Mouse (Mus musculus): Measurements from ENCODE around the gene Cyp8b1.

Cyp8b1 gene

GRCm38 (mm10) chr9:121916102-121916501 is at the start of gene Cyp8b1:
Cyp8b1 (minus strand) TSS chr9:121916305.
- DNase-seq, result no peak

GRCm38 (mm10) chr9:121964941-121965340 is 48.8 kb upstream of the Cyp8b1 start:
- no peak for DNase-seq

- no peak for DNase-seq
These were observed 44.0 kb upstream of the Cyp8b1 start for GRCm38 (mm10) chr9:121959966-121960635.

- no peak for DNase-seq
These were observed 36.5 kb upstream of the Cyp8b1 start for GRCm38 (mm10) chr9:121952596-121952995.

- no peak for DNase-seq
These were observed 35.0 kb upstream of the Cyp8b1 start for GRCm38 (mm10) chr9:121951114-121951423.

GRCm38 (mm10) chr9:121950418-121951113 is 34.5 kb upstream of the Cyp8b1 start, which contains the start of gene Fam198a:
Fam198a (plus strand) TSS chr9:121950988.
- no peak for DNase-seq

GRCm38 (mm10) chr9:121948431-121948830 is 32.3 kb upstream of the Cyp8b1 start:
- DNase-seq, result no peak

GRCm38 (mm10) chr9:121947784-121948183 is 31.7 kb upstream of the Cyp8b1 start:
- peak; percentile 70 for DNase-seq

GRCm38 (mm10) chr9:121943628-121944027 is 27.5 kb upstream of the Cyp8b1 start:
- no peak for DNase-seq

- DNase-seq, result no peak
These were observed 26.9 kb upstream of the Cyp8b1 start for GRCm38 (mm10) chr9:121943005-121943404.

GRCm38 (mm10) chr9:121937944-121938355 is 21.8 kb upstream of the Cyp8b1 start:
- no peak for DNase-seq

- no peak for DNase-seq
These were observed 21.4 kb upstream of the Cyp8b1 start for GRCm38 (mm10) chr9:121937451-121937864.

- DNase-seq, result no peak
These were observed 20.8 kb upstream of the Cyp8b1 start for GRCm38 (mm10) chr9:121936952-121937351.

- no peak for DNase-seq
These were observed 18.8 kb upstream of the Cyp8b1 start for GRCm38 (mm10) chr9:121934856-121935255.

GRCm38 (mm10) chr9:121928498-121928897 is 12.4 kb upstream of the Cyp8b1 start:
- DNase-seq, result peak; percentile 55

GRCm38 (mm10) chr9:121927721-121928120 is 11.6 kb upstream of the Cyp8b1 start:
- no peak for DNase-seq

- DNase-seq, result no peak
These were observed 10.7 kb upstream of the Cyp8b1 start for GRCm38 (mm10) chr9:121926634-121927405.

GRCm38 (mm10) chr9:121925959-121926358 is 9.9 kb upstream of the Cyp8b1 start:
- DNase-seq, result no peak

GRCm38 (mm10) chr9:121924901-121925560 is 8.9 kb upstream of the Cyp8b1 start:
- no peak for DNase-seq

GRCm38 (mm10) chr9:121923906-121924305 is 7.8 kb upstream of the Cyp8b1 start:
- no peak for DNase-seq

- no peak for DNase-seq
These were observed 7.3 kb upstream of the Cyp8b1 start for GRCm38 (mm10) chr9:121923443-121923842.

- DNase-seq, result no peak
These were observed 3.0 kb upstream of the Cyp8b1 start for GRCm38 (mm10) chr9:121919027-121919501.

GRCm38 (mm10) chr9:121915056-121915455 is 1.0 kb downstream of the Cyp8b1 start:
- no peak for DNase-seq
